In genomic region chr5:14834155-14834991, GRCm38 (mm10) we compare ENCODE assay signal across 12 mouse cellular contexts.
A peak's percentile ranks its signal among the peaks of the same experiment; 100 is the strongest.
DNase-seq lines count a peak whose midpoint lies in the region; ATAC-seq and TF ChIP-seq lines count a peak whose summit lies in the region.
"Had no signal": no experiment of that assay in that cellular context is flagged by ENCODE, and none has a peak within 500 bp of the region (broad histone marks: within the 10 kb centered on the region; RNA-seq: fewer than 3 reads in every experiment).

No protein-coding gene starts in this region.

- no peaks in the 10 kb centered on the region for H3K27me3 ChIP-seq in hindbrain, embryonic 16.5 days (replicated peaks; ENCODE audit: control insufficient read depth, insufficient read depth, low read length)
- H3K27me3 ChIP-seq in hindbrain, embryonic 11.5 days (ENCODE audit: control insufficient read depth, insufficient read depth, low read length) = no peaks in the 10 kb centered on the region
- no peaks in the 10 kb centered on the region for H3K27me3 ChIP-seq in cerebellum, adult 2 months (ENCODE audit: control insufficient read depth, insufficient read depth, low read length)
- no peaks in the 10 kb centered on the region for H3K27me3 ChIP-seq in midbrain, postnatal 0 days (ENCODE audit: insufficient read depth, low read length)
- H3K27me3 ChIP-seq: embryonic facial prominence, embryonic 12.5 days had no signal

- no peak overlapping the region for H3K27ac ChIP-seq in hindbrain, embryonic 16.5 days (ENCODE audit: low read depth, low read length)
- H3K27ac ChIP-seq in hindbrain, embryonic 11.5 days (ENCODE audit: low read depth, low read length) = no peak overlapping the region
- H3K27ac ChIP-seq in cerebellum, adult 2 months (ENCODE audit: insufficient read depth, low read length) = peak overlapping the region; percentile 54; the same call in 1 of the 2 replicates
- H3K27ac ChIP-seq in midbrain, postnatal 0 days (ENCODE audit: low read depth, low read length) = no peak overlapping the region
- H3K27ac ChIP-seq: embryonic facial prominence, embryonic 12.5 days had no signal

- no peak for DNase-seq in hindbrain, embryonic 11.5 days (ENCODE audit: low spot score)
- peak; percentile 44 to 82 for DNase-seq in cerebellum, adult 2 months
- peak; percentile 29 for DNase-seq in layer of hippocampus, adult 11-12 months (ENCODE audit: low spot score)
- peak; percentile 49 for DNase-seq in midbrain, postnatal 0 days (ENCODE audit: low spot score)
- no peak for DNase-seq in urinary bladder, postnatal 10 days (ENCODE audit: low spot score)
- no peak for DNase-seq in urinary bladder, adult 2 months (ENCODE audit: low spot score)
- DNase-seq in testis, postnatal 10 days (ENCODE audit: low spot score) = no peak
- DNase-seq: B cell, adult 2 months; gastrocnemius, postnatal 14 days; lung, postnatal 36 days had no signal

- peak; percentile 69 for ATAC-seq in hindbrain, embryonic 16.5 days
- no peak for ATAC-seq in hindbrain, embryonic 11.5 days (ENCODE audit: low FRiP score)
- ATAC-seq in midbrain, postnatal 0 days (ENCODE audit: low FRiP score) = peak; percentile 34; the same call in 1 of the 2 replicates

- no peak overlapping the region for H3K9ac ChIP-seq in hindbrain, embryonic 16.5 days (ENCODE audit: low read depth, low read length)
- no peak overlapping the region for H3K9ac ChIP-seq in hindbrain, embryonic 11.5 days (ENCODE audit: low read depth, low read length)
- H3K9ac ChIP-seq in midbrain, postnatal 0 days (replicated peaks; ENCODE audit: low read length, poor library complexity, severe bottlenecking) = no peak overlapping the region
- H3K9ac ChIP-seq: embryonic facial prominence, embryonic 12.5 days had no signal

- no peaks in the 10 kb centered on the region for H3K36me3 ChIP-seq in hindbrain, embryonic 16.5 days (ENCODE audit: control insufficient read depth, insufficient read depth, low read length)
- H3K36me3 ChIP-seq in hindbrain, embryonic 11.5 days (ENCODE audit: control insufficient read depth, insufficient read depth, low read length) = no peaks in the 10 kb centered on the region
- H3K36me3 ChIP-seq in midbrain, postnatal 0 days (ENCODE audit: insufficient read depth, low read length) = no peaks in the 10 kb centered on the region
- H3K36me3 ChIP-seq: embryonic facial prominence, embryonic 12.5 days had no signal

- H3K4me1 ChIP-seq in hindbrain, embryonic 16.5 days (ENCODE audit: control insufficient read depth, insufficient read depth, low read depth, low read length) = no peaks in the 10 kb centered on the region; the same call in 1 of the 2 replicates
- no peaks in the 10 kb centered on the region for H3K4me1 ChIP-seq in hindbrain, embryonic 11.5 days (replicated peaks; ENCODE audit: control insufficient read depth, insufficient read depth, low read length)
- peaks cover 4% of the 10 kb centered on the region for H3K4me1 ChIP-seq in cerebellum, adult 2 months (ENCODE audit: control insufficient read depth, insufficient read depth, low read length)
- no peaks in the 10 kb centered on the region for H3K4me1 ChIP-seq in midbrain, postnatal 0 days (ENCODE audit: insufficient read depth, low read length)
- H3K4me1 ChIP-seq: embryonic facial prominence, embryonic 12.5 days had no signal

- no peak overlapping the region for H3K4me3 ChIP-seq in hindbrain, embryonic 16.5 days (ENCODE audit: low read length)
- no peak overlapping the region for H3K4me3 ChIP-seq in hindbrain, embryonic 11.5 days (ENCODE audit: low read depth, low read length)
- no peak overlapping the region for H3K4me3 ChIP-seq in cerebellum, adult 2 months (replicated peaks; ENCODE audit: insufficient read depth, low read depth, low read length)
- H3K4me3 ChIP-seq in midbrain, postnatal 0 days (ENCODE audit: low read depth, low read length) = no peak overlapping the region
- H3K4me3 ChIP-seq: embryonic facial prominence, embryonic 12.5 days had no signal

- H3K9me3 ChIP-seq in hindbrain, embryonic 16.5 days (ENCODE audit: control insufficient read depth, low read length) = no peaks in the 10 kb centered on the region
- H3K9me3 ChIP-seq in hindbrain, embryonic 11.5 days (ENCODE audit: control insufficient read depth, low read length) = no peaks in the 10 kb centered on the region
- no peaks in the 10 kb centered on the region for H3K9me3 ChIP-seq in midbrain, postnatal 0 days (ENCODE audit: low read length)
- H3K9me3 ChIP-seq: embryonic facial prominence, embryonic 12.5 days had no signal

- WGBS in hindbrain, embryonic 16.5 days = 59% methylated on average over 4 of the region's 4 CpGs
- WGBS in hindbrain, embryonic 11.5 days = 81% methylated on average over 4 of the region's 4 CpGs
- 32% methylated on average over 4 of the region's 4 CpGs for WGBS in cerebellum, adult 2 months
- 29% methylated on average over 4 of the region's 4 CpGs for WGBS in midbrain, postnatal 0 days

- TF ChIP-seq POLR2A in cerebellum, adult 2 months (IDR thresholded peaks at IDR 0.05; ENCODE audit: borderline replicate concordance, insufficient read depth, low read length) = no peak

- no peak overlapping the region for H3K4me2 ChIP-seq in hindbrain, embryonic 16.5 days (ENCODE audit: low read length)
- H3K4me2 ChIP-seq in hindbrain, embryonic 11.5 days (replicated peaks; ENCODE audit: low read depth, low read length) = no peak overlapping the region
- no peak overlapping the region for H3K4me2 ChIP-seq in midbrain, postnatal 0 days (ENCODE audit: low read depth, low read length, poor library complexity, severe bottlenecking)
- H3K4me2 ChIP-seq: embryonic facial prominence, embryonic 12.5 days had no signal

- TF ChIP-seq CTCF in cerebellum, adult 2 months (IDR thresholded peaks at IDR 0.05; ENCODE audit: borderline replicate concordance, insufficient read depth, low read depth, low read length) = no peak
- no peak for TF ChIP-seq CTCF in midbrain, postnatal 0 days (IDR thresholded peaks at IDR 0.05)

Comparison
In these comparisons a context has a peak if more than half of its experiments do, and no peak if none do; other contexts are left out.
1. DNase-seq: peak in cerebellum, adult 2 months (2 of 2), layer of hippocampus, adult 11-12 months (single experiment) and midbrain, postnatal 0 days (single experiment); none in hindbrain, embryonic 11.5 days (single experiment), urinary bladder, postnatal 10 days (single experiment), urinary bladder, adult 2 months (single experiment) and testis, postnatal 10 days (single experiment).